Mouse (Mus musculus) heart, embryonic 13.5 days (tissue): Measurements from ENCODE around the gene N4bp1. TPM values are rescaled to one million over a fixed set of nuclear protein-coding genes. Genes with fewer than 3 reads are reported as not detected.

Source experiments
- ATAC-seq: fragments of 200-750 bp; cut with Nextera tagmentation; 2 replicates; pipeline ENCODE4 v1.8.0; 2017; ENCODE audit warnings: moderate TSS enrichment; ENCODE audit not compliant: insufficient number of reproducible peaks, low FRiP score, low TSS enrichment; ENCODE audit errors: extremely low read depth
- H3K27ac ChIP-seq: fragments of 300-500 bp; sonication (generic); replicated peaks from 2 replicates; pipeline ENCODE4 v1.5.1; 2015; ENCODE audit warnings: moderate library complexity, mild to moderate bottlenecking, inconsistent platforms
- H3K27me3 ChIP-seq: fragments of 300-500 bp; sonication (generic); replicated peaks from 2 replicates; pipeline ENCODE4 v1.6.1; 2015; ENCODE audit warnings: mild to moderate bottlenecking, inconsistent platforms
- H3K36me3 ChIP-seq: fragments of 300-500 bp; sonication (generic); 2 replicates; pipeline ENCODE4 v1.6.1; 2015; ENCODE audit warnings: mild to moderate bottlenecking, inconsistent platforms
- H3K4me1 ChIP-seq: fragments of 300-500 bp; sonication (generic); 2 replicates; pipeline ENCODE4 v1.6.1; 2015; ENCODE audit warnings: inconsistent platforms
- H3K4me2 ChIP-seq: fragments of 300-500 bp; sonication (generic); 2 replicates; pipeline ENCODE4 v1.6.1; 2015; ENCODE audit warnings: inconsistent platforms, mild to moderate bottlenecking, moderate library complexity
- H3K4me3 ChIP-seq: fragments of 300-500 bp; sonication (generic); 2 replicates; pipeline ENCODE4 v1.5.1; 2015; ENCODE audit warnings: moderate library complexity, mild to moderate bottlenecking, inconsistent platforms
- H3K9ac ChIP-seq: fragments of 300-500 bp; sonication (generic); 2 replicates; pipeline ENCODE4 v1.6.1; 2015; ENCODE audit warnings: inconsistent platforms, mild to moderate bottlenecking, moderate library complexity
- H3K9me3 ChIP-seq: fragments of 300-500 bp; sonication (generic); 2 replicates; pipeline ENCODE4 v1.6.1; 2016; ENCODE audit warnings: inconsistent platforms
- WGBS: fragments of 180-500 bp; shearing (Covaris S2); methylation state at CpG from one replicate; pipeline ENCODE4 v1.1.7; 2015; ENCODE audit warnings: mixed read lengths; 5-methylcytosine and 5-hydroxymethylcytosine counted together
- polyA plus RNA-seq: library from polyadenylated mRNA; unstranded; fragments of >200 nt; fragmentation: Nextera tagmentation; extraction: Ambion mirVana; gene quantifications from 2 replicates; pipeline ENCODE4 v1.2.1, GENCODE M21; 2015

N4bp1 gene
- polyA plus RNA-seq, 1 experiment from 2014 or later: 6.2 TPM

- Histone ChIP-seq H3K36me3 (no peaks in the 10 kb centered on the region), H3K4me1 (peaks cover 87% of the 10 kb centered on the region), H3K4me3 (no peak overlapping the region), H3K9me3 (no peaks in the 10 kb centered on the region), H3K4me2 (no peak overlapping the region), H3K9ac (no peak overlapping the region), H3K27ac (peak overlapping the region; percentile 78; the same call in 1 of the 2 replicates), H3K27me3 (no peaks in the 10 kb centered on the region)
- ATAC-seq: no peak
- WGBS: 77% methylated on average over 2 of the region's 2 CpGs
Observed at GRCm38 (mm10) chr8:86874055-86874454, 11.0 kb downstream of the N4bp1 start.

- H3K4me1 ChIP-seq: peaks cover 79% of the 10 kb centered on the region
- peak; percentile 73; the same call in 1 of the 2 replicates for ATAC-seq
- H3K9ac ChIP-seq: no peak overlapping the region
- peak overlapping the region; percentile 22; the same call in 1 of the 2 replicates for H3K4me2 ChIP-seq
- H3K27me3 ChIP-seq: no peaks in the 10 kb centered on the region
- no peaks in the 10 kb centered on the region for H3K36me3 ChIP-seq
- no peaks in the 10 kb centered on the region for H3K9me3 ChIP-seq
- WGBS: 27% methylated on average over 2 of the region's 2 CpGs
- no peak overlapping the region; the same call in 1 of the 2 replicates for H3K4me3 ChIP-seq
- peak overlapping the region; percentile 78 for H3K27ac ChIP-seq
Observed at GRCm38 (mm10) chr8:86873151-86873550, 11.9 kb downstream of the N4bp1 start.

- no peaks in the 10 kb centered on the region for H3K27me3 ChIP-seq
- H3K9ac ChIP-seq: no peak overlapping the region
- no peaks in the 10 kb centered on the region for H3K36me3 ChIP-seq
- H3K4me2 ChIP-seq: no peak overlapping the region
- H3K9me3 ChIP-seq: no peaks in the 10 kb centered on the region
- H3K4me3 ChIP-seq: no peak overlapping the region
- WGBS: 88% methylated on average over 11 of the region's 11 CpGs
- no peak overlapping the region for H3K27ac ChIP-seq
- peaks cover 78% of the 10 kb centered on the region for H3K4me1 ChIP-seq
- ATAC-seq: peak; percentile 19; the same call in 1 of the 2 replicates
Observed at GRCm38 (mm10) chr8:86872097-86872815, 12.8 kb downstream of the N4bp1 start.

- Histone ChIP-seq H3K9ac (no peak overlapping the region), H3K27me3 (no peaks in the 10 kb centered on the region), H3K4me1 (peaks cover 78% of the 10 kb centered on the region)
Observed at GRCm38 (mm10) chr8:86871421-86871820, 13.6 kb downstream of the N4bp1 start.

DNA sequence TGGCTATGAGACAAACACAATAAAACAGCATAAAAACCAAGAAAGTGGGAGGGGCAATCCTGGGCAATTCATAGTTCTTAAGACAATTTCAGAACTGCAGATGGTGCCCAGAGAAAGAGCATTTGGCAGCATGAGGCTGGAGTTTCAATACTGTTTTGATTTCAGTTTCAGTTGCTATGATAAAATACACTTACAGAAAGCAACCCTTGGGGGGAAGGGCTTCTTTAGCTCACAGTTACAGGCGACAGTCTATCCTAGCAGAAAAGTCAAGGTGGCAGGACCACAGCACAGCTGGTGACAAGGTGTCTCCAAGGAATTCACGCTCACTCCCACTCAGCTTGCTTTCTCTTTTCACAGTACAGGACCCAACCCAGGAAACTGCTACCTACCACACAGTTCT, 14.3 kb downstream of the N4bp1 start:
- Histone ChIP-seq H3K4me1 (peaks cover 75% of the 10 kb centered on the region), H3K4me3 (no peak overlapping the region), H3K9ac (no peak overlapping the region), H3K9me3 (no peaks in the 10 kb centered on the region), H3K36me3 (no peaks in the 10 kb centered on the region), H3K27ac (no peak overlapping the region), H3K4me2 (no peak overlapping the region), H3K27me3 (no peaks in the 10 kb centered on the region)
- WGBS: 62% methylated on average over 2 of the region's 2 CpGs
- no peak for ATAC-seq

More at GRCm38 (mm10) chr8:86871421-86871820, 13.6 kb downstream of the N4bp1 start:
- no peak for ATAC-seq
- no peaks in the 10 kb centered on the region for H3K36me3 ChIP-seq
- no peak overlapping the region for H3K27ac ChIP-seq
- no peaks in the 10 kb centered on the region for H3K9me3 ChIP-seq
- no peak overlapping the region for H3K4me2 ChIP-seq
- H3K4me3 ChIP-seq: no peak overlapping the region
- WGBS: 84% methylated on average over 2 of the region's 2 CpGs

DNA sequence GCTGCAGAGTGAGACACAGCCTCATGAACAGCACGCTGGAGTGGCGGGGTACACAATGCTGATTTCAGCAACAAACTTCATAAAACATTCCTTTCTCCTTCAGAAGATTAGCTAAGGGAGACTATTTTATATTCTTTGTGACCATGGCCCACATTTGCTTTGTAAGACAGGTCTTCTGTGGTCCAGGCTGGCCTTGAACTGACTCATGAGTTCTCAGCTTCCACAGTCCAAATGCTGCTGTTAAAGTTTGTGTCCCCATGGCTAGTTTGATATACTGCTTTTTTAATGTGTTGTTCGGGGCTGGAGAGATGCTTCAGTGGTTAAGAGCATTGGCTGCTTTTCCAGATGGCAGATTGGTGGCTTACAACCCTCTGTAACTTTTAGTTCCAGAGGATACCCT, 17.0 kb downstream of the N4bp1 start:
- WGBS: 81% methylated on average over 3 of the region's 3 CpGs
- H3K4me3 ChIP-seq: no peak overlapping the region
- H3K36me3 ChIP-seq: no peaks in the 10 kb centered on the region
- H3K27me3 ChIP-seq: no peaks in the 10 kb centered on the region
- no peak for ATAC-seq
- H3K4me2 ChIP-seq: no peak overlapping the region
- no peaks in the 10 kb centered on the region for H3K9me3 ChIP-seq
- no peak overlapping the region for H3K27ac ChIP-seq
- H3K4me1 ChIP-seq: peaks cover 67% of the 10 kb centered on the region
- H3K9ac ChIP-seq: no peak overlapping the region

DNA sequence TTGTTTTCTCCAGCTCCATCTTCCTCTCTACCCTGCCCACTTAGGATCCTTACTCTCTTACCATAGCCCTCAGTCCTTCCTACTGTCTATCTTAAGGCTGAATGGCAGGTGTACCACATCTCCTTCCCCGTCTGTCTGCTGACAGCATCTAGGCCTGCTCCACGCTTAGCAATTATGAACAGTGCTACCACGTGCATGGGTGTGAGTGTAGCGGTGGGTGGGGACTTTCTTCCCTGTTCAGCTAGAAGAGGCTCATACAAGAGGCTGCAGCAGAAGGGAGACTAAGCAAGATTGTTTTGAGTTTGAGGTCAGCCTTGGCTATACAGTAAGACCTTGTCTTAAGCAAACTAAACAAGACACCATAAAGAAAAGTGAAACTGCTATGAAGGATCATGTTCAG, 20.3 kb downstream of the N4bp1 start:
- H3K4me2 ChIP-seq: no peak overlapping the region
- H3K36me3 ChIP-seq: peaks cover 22% of the 10 kb centered on the region
- H3K4me1 ChIP-seq: peaks cover 59% of the 10 kb centered on the region
- H3K4me3 ChIP-seq: no peak overlapping the region
- no peaks in the 10 kb centered on the region for H3K9me3 ChIP-seq
- ATAC-seq: no peak
- H3K27ac ChIP-seq: no peak overlapping the region
- WGBS: 65% methylated on average over 4 of the region's 4 CpGs
- H3K27me3 ChIP-seq: no peaks in the 10 kb centered on the region
- H3K9ac ChIP-seq: no peak overlapping the region

DNA sequence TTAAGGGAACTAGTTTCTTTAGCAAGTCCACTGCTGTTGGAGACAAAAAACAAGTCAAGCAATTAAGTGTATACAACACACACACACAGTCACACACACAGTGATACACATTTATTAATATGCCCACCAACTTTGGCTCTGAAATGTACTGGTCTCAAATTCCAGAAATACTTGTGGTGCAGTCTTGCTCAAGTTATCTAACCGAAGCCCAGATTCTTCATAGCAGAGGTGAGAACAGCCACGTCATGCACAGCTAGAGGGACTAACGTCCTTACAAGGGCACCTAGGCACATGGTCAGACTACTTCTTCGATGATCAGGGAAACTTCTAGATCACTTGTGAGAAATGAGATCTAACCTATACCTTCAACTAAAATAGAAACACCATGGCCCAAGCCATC, 22.2 kb downstream of the N4bp1 start:
- Histone ChIP-seq H3K27me3 (no peaks in the 10 kb centered on the region), H3K4me2 (no peak overlapping the region), H3K4me3 (no peak overlapping the region), H3K9ac (no peak overlapping the region), H3K9me3 (no peaks in the 10 kb centered on the region), H3K27ac (peak overlapping the region; percentile 62), H3K4me1 (peaks cover 60% of the 10 kb centered on the region), H3K36me3 (peaks cover 31% of the 10 kb centered on the region)
- WGBS: 31% methylated on average over 4 of the region's 4 CpGs
- no peak for ATAC-seq

DNA sequence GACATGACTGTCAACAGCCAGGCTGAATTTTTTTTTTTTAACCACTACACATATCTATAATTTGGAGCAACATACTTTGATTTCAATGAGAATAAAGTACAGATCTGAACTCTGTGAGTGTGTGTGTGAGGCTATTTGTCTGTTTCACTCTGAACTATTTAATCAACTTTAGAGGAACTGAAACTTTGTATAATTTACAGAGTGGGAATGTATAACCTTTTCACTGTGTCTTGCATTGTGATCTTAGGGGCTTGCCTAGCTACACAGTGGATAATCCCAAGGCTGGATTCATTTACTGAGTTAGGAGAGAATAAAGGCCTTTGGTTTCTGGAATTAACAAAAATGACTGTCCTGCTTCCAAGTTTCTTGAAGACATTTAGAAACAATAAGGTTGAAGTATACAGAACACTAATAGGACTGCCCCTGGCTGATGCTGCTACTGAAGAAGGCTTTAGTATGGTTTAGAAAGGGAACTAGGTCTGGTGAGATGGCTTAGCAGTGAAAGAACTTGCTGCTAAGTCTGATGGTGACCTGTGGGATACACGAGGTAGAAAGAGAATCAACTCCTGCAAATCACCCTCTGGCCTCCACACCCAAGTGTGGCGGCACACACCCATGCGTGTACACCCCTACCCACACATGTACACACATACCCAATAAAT, 22.8 kb downstream of the N4bp1 start:
- Histone ChIP-seq H3K4me1 (peaks cover 64% of the 10 kb centered on the region), H3K36me3 (peaks cover 33% of the 10 kb centered on the region), H3K9me3 (no peaks in the 10 kb centered on the region), H3K4me2 (no peak overlapping the region), H3K27me3 (no peaks in the 10 kb centered on the region), H3K9ac (0 out of 2 replicates have a peak overlapping the region, but pooled peaks have one; percentile 7), H3K27ac (peak overlapping the region; percentile 62), H3K4me3 (no peak overlapping the region)
- 72% methylated on average over 3 of the region's 3 CpGs for WGBS
- no peak for ATAC-seq

DNA sequence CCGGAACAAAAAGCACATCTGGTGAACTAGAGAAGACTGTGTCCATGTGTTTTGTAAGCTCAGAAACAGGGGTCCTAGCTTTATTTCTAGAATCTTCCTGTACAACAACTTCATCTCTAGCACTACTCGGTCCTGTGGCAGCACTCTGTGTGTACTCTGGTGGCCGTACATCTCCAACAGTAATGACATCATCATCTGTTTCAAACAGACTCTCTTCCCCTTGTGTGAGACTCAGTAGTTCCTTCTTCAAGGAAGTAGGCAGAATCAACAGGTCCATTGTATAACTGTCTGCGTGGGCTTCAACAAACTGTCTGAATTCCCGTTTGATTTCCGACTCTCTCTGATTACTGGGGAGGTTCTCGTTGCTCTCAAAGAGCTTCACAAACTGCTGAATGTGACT, 23.5 kb downstream of the N4bp1 start:
- Histone ChIP-seq H3K4me3 (no peak overlapping the region), H3K9ac (0 out of 2 replicates have a peak overlapping the region, but pooled peaks have one; percentile 7), H3K36me3 (peaks cover 35% of the 10 kb centered on the region), H3K9me3 (no peaks in the 10 kb centered on the region), H3K4me1 (peaks cover 62% of the 10 kb centered on the region), H3K4me2 (no peak overlapping the region), H3K27ac (peak overlapping the region; percentile 62), H3K27me3 (no peaks in the 10 kb centered on the region)
- WGBS: 68% methylated on average over 7 of the region's 7 CpGs
- ATAC-seq: no peak

GRCm38 (mm10) chr8:86856248-86856647, 28.8 kb downstream of the N4bp1 start:
- H3K36me3 ChIP-seq: peaks cover 42% of the 10 kb centered on the region
- 74% methylated on average over 7 of the region's 7 CpGs for whole genome bisulfite sequencing
- peaks cover 66% of the 10 kb centered on the region for H3K4me1 ChIP-seq
- no peak overlapping the region for H3K9ac ChIP-seq
- no peak overlapping the region for H3K4me2 ChIP-seq
- no peak overlapping the region for H3K27ac ChIP-seq
- ATAC-seq: no peak
- no peaks in the 10 kb centered on the region for H3K27me3 ChIP-seq
- H3K9me3 ChIP-seq: no peaks in the 10 kb centered on the region
- H3K4me3 ChIP-seq: no peak overlapping the region
